Comparison of ENCODE assay signal across 15 mouse cellular contexts in the genomic region with DNA sequence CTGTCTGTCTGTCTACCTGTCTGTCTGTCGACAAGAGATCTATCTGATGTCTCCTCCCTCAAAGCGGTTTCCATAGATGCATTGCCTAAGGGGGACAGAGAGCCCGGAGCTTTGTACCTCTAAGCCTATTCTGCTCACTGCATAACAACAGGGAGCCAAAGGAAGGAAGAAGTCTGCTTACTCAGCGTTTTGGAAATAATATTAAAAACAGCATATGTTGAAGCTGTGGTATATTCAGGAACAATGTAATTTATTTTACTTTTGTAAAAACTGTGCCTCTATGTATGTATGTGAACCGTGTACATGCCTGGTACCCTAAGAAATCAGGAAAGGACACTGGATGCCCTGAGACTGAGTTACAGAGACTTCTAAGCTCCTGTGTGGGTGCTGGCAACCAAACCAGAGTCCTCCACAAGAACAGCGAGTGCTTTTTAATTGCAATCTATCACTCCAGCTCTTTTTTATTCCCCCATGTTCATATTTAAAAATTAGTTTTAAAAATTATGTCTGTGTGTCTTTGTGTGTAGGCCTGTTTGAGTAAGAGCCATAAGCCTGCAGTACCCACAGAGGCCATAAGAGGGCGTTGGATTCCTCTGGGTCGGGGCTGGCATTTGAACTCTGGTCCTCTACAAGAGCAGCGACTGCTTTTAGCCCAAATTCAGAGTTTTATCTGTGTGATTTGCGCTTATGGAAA. TPM values are rescaled to one million over a fixed set of nuclear protein-coding genes. Genes with fewer than 3 reads are reported as not detected.
DNase-seq lines count a peak whose midpoint lies in the region; ATAC-seq and TF ChIP-seq lines count a peak whose summit lies in the region.
"Had no signal": no experiment of that assay in that cellular context is flagged by ENCODE, and none has a peak within 500 bp of the region (broad histone marks: within the 10 kb centered on the region; RNA-seq: fewer than 3 reads in every experiment).

No protein-coding gene starts in this region.

- peak; percentile 30 for TF ChIP-seq CTCF in hindbrain, postnatal 0 days (IDR thresholded peaks at IDR 0.05; ENCODE audit: low read depth)

- no peak for ATAC-seq in hindbrain, postnatal 0 days
- ATAC-seq in hindbrain, embryonic 13.5 days (ENCODE audit: low FRiP score), result no peak
- ATAC-seq in liver, embryonic 13.5 days (ENCODE audit: low read depth), result no peak
- ATAC-seq in megakaryocyte, adult 5-6 weeks (ENCODE audit: poor library complexity, severe bottlenecking), result no peak
- ATAC-seq: activated CD4-positive, CD25-positive, alpha-beta regulatory T cell, adult 4 months; forebrain, embryonic 15.5 days had no signal

- DNase-seq in hindbrain, postnatal 0 days (ENCODE audit: low spot score), result no peak
- DNase-seq in thymus, postnatal 4 days, result peak; percentile 19
- no peak for DNase-seq in thymus, adult 18-20 months
- no peak for DNase-seq in liver, embryonic 13.5 days
- DNase-seq in kidney, postnatal 14 days, result no peak
- no peak for DNase-seq in adrenal gland, postnatal 4 days (ENCODE audit: low spot score in 2 of 2)
- DNase-seq: cerebellum, postnatal 25 days; gastrocnemius, postnatal 10 days; right cerebral cortex, postnatal 4 days had no signal

- no peaks in the 10 kb centered on the region for H3K36me3 ChIP-seq in hindbrain, postnatal 0 days (ENCODE audit: insufficient read depth, low read length)
- no peaks in the 10 kb centered on the region for H3K36me3 ChIP-seq in hindbrain, embryonic 13.5 days
- peaks cover 64% of the 10 kb centered on the region for H3K36me3 ChIP-seq in liver, embryonic 13.5 days
- H3K36me3 ChIP-seq: embryonic facial prominence, embryonic 13.5 days; forebrain, embryonic 15.5 days; hindbrain, embryonic 15.5 days had no signal

- no peak overlapping the region for H3K4me3 ChIP-seq in hindbrain, postnatal 0 days (ENCODE audit: low read length)
- no peak overlapping the region for H3K4me3 ChIP-seq in hindbrain, embryonic 13.5 days
- H3K4me3 ChIP-seq in liver, embryonic 13.5 days (replicated peaks), result no peak overlapping the region
- H3K4me3 ChIP-seq: embryonic facial prominence, embryonic 13.5 days; forebrain, embryonic 15.5 days; hindbrain, embryonic 15.5 days had no signal

- no peak overlapping the region for H3K27ac ChIP-seq in hindbrain, postnatal 0 days
- no peak overlapping the region for H3K27ac ChIP-seq in hindbrain, embryonic 13.5 days
- H3K27ac ChIP-seq in liver, embryonic 13.5 days, result peak overlapping the region; percentile 60; the same call in 1 of the 2 replicates
- H3K27ac ChIP-seq: embryonic facial prominence, embryonic 13.5 days; forebrain, embryonic 15.5 days; hindbrain, embryonic 15.5 days had no signal

- H3K4me2 ChIP-seq in hindbrain, postnatal 0 days (ENCODE audit: low read depth, low read length), result no peak overlapping the region
- H3K4me2 ChIP-seq in hindbrain, embryonic 13.5 days, result no peak overlapping the region
- H3K4me2 ChIP-seq in liver, embryonic 13.5 days, result peak overlapping the region; percentile 40
- H3K4me2 ChIP-seq: embryonic facial prominence, embryonic 13.5 days; forebrain, embryonic 15.5 days; hindbrain, embryonic 15.5 days had no signal

- H3K9me3 ChIP-seq in hindbrain, postnatal 0 days (ENCODE audit: low read length), result no peaks in the 10 kb centered on the region
- no peaks in the 10 kb centered on the region for H3K9me3 ChIP-seq in hindbrain, embryonic 13.5 days
- H3K9me3 ChIP-seq in liver, embryonic 13.5 days (replicated peaks), result no peaks in the 10 kb centered on the region
- H3K9me3 ChIP-seq: embryonic facial prominence, embryonic 13.5 days; forebrain, embryonic 15.5 days; hindbrain, embryonic 15.5 days had no signal

- H3K9ac ChIP-seq in hindbrain, postnatal 0 days (replicated peaks; ENCODE audit: low read length), result no peak overlapping the region
- no peak overlapping the region for H3K9ac ChIP-seq in hindbrain, embryonic 13.5 days
- H3K9ac ChIP-seq in liver, embryonic 13.5 days, result no peak overlapping the region
- H3K9ac ChIP-seq: embryonic facial prominence, embryonic 13.5 days; forebrain, embryonic 15.5 days; hindbrain, embryonic 15.5 days had no signal

- 83% methylated on average over 10 of the region's 10 CpGs for WGBS in hindbrain, postnatal 0 days
- 85% methylated on average over 10 of the region's 10 CpGs for WGBS in hindbrain, embryonic 13.5 days
- 71% methylated on average over 10 of the region's 10 CpGs for WGBS in liver, embryonic 13.5 days (ENCODE audit: insufficient replicate concordance)

- no peaks in the 10 kb centered on the region for H3K4me1 ChIP-seq in hindbrain, postnatal 0 days (ENCODE audit: insufficient read depth, low read length)
- no peaks in the 10 kb centered on the region for H3K4me1 ChIP-seq in hindbrain, embryonic 13.5 days (replicated peaks)
- peaks cover 26% of the 10 kb centered on the region for H3K4me1 ChIP-seq in liver, embryonic 13.5 days (replicated peaks)
- H3K4me1 ChIP-seq: forebrain, embryonic 15.5 days had no signal

- no peaks in the 10 kb centered on the region for H3K27me3 ChIP-seq in hindbrain, postnatal 0 days (ENCODE audit: insufficient read depth, low read length)
- no peaks in the 10 kb centered on the region for H3K27me3 ChIP-seq in hindbrain, embryonic 13.5 days
- H3K27me3 ChIP-seq in liver, embryonic 13.5 days, result no peaks in the 10 kb centered on the region
- H3K27me3 ChIP-seq: embryonic facial prominence, embryonic 13.5 days; forebrain, embryonic 15.5 days; hindbrain, embryonic 15.5 days had no signal

RNA-seq across cellular contexts. Expression of a gene that starts 28.7 kb away (rescaled TPM):
- 22.4 TPM in 2 replicates for total RNA-seq in hindbrain, postnatal 0 days (2014; rRNA removed)
- polyA plus RNA-seq in hindbrain, postnatal 0 days (2015; fragmentation: Nextera tagmentation; extraction: Ambion mirVana), result 14.5 and 15.5 TPM in 2 replicates
- polyA plus RNA-seq in hindbrain, embryonic 13.5 days (2015; fragmentation: Nextera tagmentation; extraction: Ambion mirVana), result 10.2 and 10.9 TPM in 2 replicates
- polyA plus RNA-seq in liver, embryonic 13.5 days (2015; fragmentation: Nextera tagmentation; extraction: Ambion mirVana), result 61.3 and 76.0 TPM in 2 replicates
- total RNA-seq in megakaryocyte, adult 5-6 weeks (2015), result 3.3 and 5.5 TPM in 2 replicates
- total RNA-seq in megakaryocyte, adult 5-6 weeks (2017), result 2.7 and 5.2 TPM in 2 replicates
- total RNA-seq in adrenal gland, postnatal 4 days (2021), result 1 to 10 TPM; 6.1 to 9.1 TPM
